Mouse (Mus musculus): ENCODE measurements around the gene Cep170b. TPM values are rescaled to one million over a fixed set of nuclear protein-coding genes. Genes with fewer than 3 reads are reported as not detected.

The Cep170b gene
- polyA plus RNA-seq, 1 experiment: 2.2 TPM

GRCm38 (mm10) chr12:112677943-112678554 lies 42.2 kb upstream of the Cep170b start:
- peak overlapping the region; percentile 96 for H3K4me3 ChIP-seq (replicated peaks)
- H3K4me1 ChIP-seq: peaks cover 70% of the 10 kb centered on the region
- H3K9me3 ChIP-seq: no peaks in the 10 kb centered on the region
- H3K36me3 ChIP-seq (replicated peaks; ENCODE audit: low read length): no peaks in the 10 kb centered on the region
- TF ChIP-seq FLI1 (IDR thresholded peaks at IDR 0.05; ENCODE audit: low read length) (no peak), GATA1 (IDR thresholded peaks at IDR 0.05; ENCODE audit: borderline replicate concordance, low read length) (no peak)
- H3K27me3 ChIP-seq (replicated peaks): peaks cover 65% of the 10 kb centered on the region

GRCm38 (mm10) chr12:112678555-112679026 lies 41.7 kb upstream of the Cep170b start, which contains the start of gene Zbtb42:
Gene Zbtb42 (plus strand): TSS chr12:112678828.
- H3K36me3 ChIP-seq (replicated peaks; ENCODE audit: low read length): no peaks in the 10 kb centered on the region
- H3K27me3 ChIP-seq (replicated peaks): peaks cover 71% of the 10 kb centered on the region
- TF ChIP-seq GATA1 (IDR thresholded peaks at IDR 0.05; ENCODE audit: borderline replicate concordance, low read length) (no peak), FLI1 (IDR thresholded peaks at IDR 0.05; ENCODE audit: low read length) (no peak)
- peaks cover 71% of the 10 kb centered on the region for H3K4me1 ChIP-seq
- peak within 1 kb of the TSS; percentile 96 for H3K4me3 ChIP-seq (replicated peaks)
- H3K9me3 ChIP-seq: no peaks in the 10 kb centered on the region

GRCm38 (mm10) chr12:112679027-112679996 lies 40.9 kb upstream of the Cep170b start:
- TF ChIP-seq GATA1 (IDR thresholded peaks at IDR 0.05; ENCODE audit: borderline replicate concordance, low read length) (no peak), FLI1 (IDR thresholded peaks at IDR 0.05; ENCODE audit: low read length) (no peak)
- H3K4me1 ChIP-seq: peaks cover 78% of the 10 kb centered on the region
- H3K4me3 ChIP-seq (replicated peaks): peak overlapping the region; percentile 96
- no peaks in the 10 kb centered on the region for H3K36me3 ChIP-seq (replicated peaks; ENCODE audit: low read length)
- no peaks in the 10 kb centered on the region for H3K9me3 ChIP-seq
- H3K27me3 ChIP-seq (replicated peaks): peaks cover 78% of the 10 kb centered on the region

- TF ChIP-seq GATA1 (IDR thresholded peaks at IDR 0.05; ENCODE audit: borderline replicate concordance, low read length) (no peak), FLI1 (IDR thresholded peaks at IDR 0.05; ENCODE audit: low read length) (no peak)
- Histone ChIP-seq H3K9me3 (peaks cover 13% of the 10 kb centered on the region), H3K4me3 (replicated peaks) (no peak overlapping the region), H3K27me3 (replicated peaks) (peaks cover 92% of the 10 kb centered on the region), H3K36me3 (replicated peaks; ENCODE audit: low read length) (no peaks in the 10 kb centered on the region), H3K4me1 (peaks cover 62% of the 10 kb centered on the region)
These were observed 36.9 kb upstream of the Cep170b start for GRCm38 (mm10) chr12:112683351-112683750.

GRCm38 (mm10) chr12:112688458-112688857 lies 31.8 kb upstream of the Cep170b start:
- TF ChIP-seq FLI1 (IDR thresholded peaks at IDR 0.05; ENCODE audit: low read length) (no peak), GATA1 (IDR thresholded peaks at IDR 0.05; ENCODE audit: borderline replicate concordance, low read length) (no peak)
- peaks cover 4% of the 10 kb centered on the region for H3K36me3 ChIP-seq (replicated peaks; ENCODE audit: low read length)

GRCm38 (mm10) chr12:112693185-112694126 lies 26.8 kb upstream of the Cep170b start:
- Histone ChIP-seq H3K27me3 (replicated peaks) (peaks cover 25% of the 10 kb centered on the region), H3K4me3 (replicated peaks) (peak overlapping the region; percentile 97), H3K36me3 (replicated peaks; ENCODE audit: low read length) (peaks cover 4% of the 10 kb centered on the region), H3K4me1 (peaks cover 61% of the 10 kb centered on the region), H3K9me3 (no peaks in the 10 kb centered on the region)
- TF ChIP-seq FLI1 (IDR thresholded peaks at IDR 0.05; ENCODE audit: low read length): 0 out of 2 replicates have a peak, but pooled peaks have one; percentile 9
- no peak for TF ChIP-seq GATA1 (IDR thresholded peaks at IDR 0.05; ENCODE audit: borderline replicate concordance, low read length)

More at GRCm38 (mm10) chr12:112688458-112688857, 31.8 kb upstream of the Cep170b start:
- H3K27me3 ChIP-seq (replicated peaks): peaks cover 49% of the 10 kb centered on the region
- peak overlapping the region; percentile 80 for H3K4me3 ChIP-seq (replicated peaks)
- H3K4me1 ChIP-seq: peaks cover 45% of the 10 kb centered on the region
- peaks cover 13% of the 10 kb centered on the region for H3K9me3 ChIP-seq

GRCm38 (mm10) chr12:112694127-112694475 lies 26.2 kb upstream of the Cep170b start:
- Histone ChIP-seq H3K4me1 (peaks cover 59% of the 10 kb centered on the region), H3K36me3 (replicated peaks; ENCODE audit: low read length) (peaks cover 4% of the 10 kb centered on the region), H3K27me3 (replicated peaks) (peaks cover 25% of the 10 kb centered on the region), H3K9me3 (no peaks in the 10 kb centered on the region), H3K4me3 (replicated peaks) (peak overlapping the region; percentile 97)
- TF ChIP-seq FLI1 (IDR thresholded peaks at IDR 0.05; ENCODE audit: low read length) (no peak), GATA1 (IDR thresholded peaks at IDR 0.05; ENCODE audit: borderline replicate concordance, low read length) (no peak)

- Histone ChIP-seq H3K4me3 (replicated peaks) (no peak overlapping the region), H3K27me3 (replicated peaks) (peaks cover 46% of the 10 kb centered on the region), H3K9me3 (no peaks in the 10 kb centered on the region), H3K4me1 (peaks cover 51% of the 10 kb centered on the region), H3K36me3 (replicated peaks; ENCODE audit: low read length) (no peaks in the 10 kb centered on the region)
- no peak for TF ChIP-seq FLI1 (IDR thresholded peaks at IDR 0.05; ENCODE audit: low read length)
- no peak for TF ChIP-seq GATA1 (IDR thresholded peaks at IDR 0.05; ENCODE audit: borderline replicate concordance, low read length)
These were observed 23.3 kb upstream of the Cep170b start for GRCm38 (mm10) chr12:112696806-112697425.
